Mouse (Mus musculus) forebrain, embryonic 14.5 days (tissue): ENCODE results near the gene Mroh2a. TPM values are rescaled to one million over a fixed set of nuclear protein-coding genes. Genes with fewer than 3 reads are reported as not detected.

Experiments used
- ATAC-seq: fragments of 200-750 bp; cut with Nextera tagmentation; 2 replicates; pipeline ENCODE4 v1.8.0; 2017; ENCODE audit warnings: mild to moderate bottlenecking, moderate library complexity
- DNase-seq: peaks from one replicate; pipeline ENCODE4 v3.0.0-alpha.2; 2015; ENCODE audit warnings: low spot score
- H3K27ac ChIP-seq: fragments of 300-500 bp; sonication (generic); 2 replicates; pipeline ENCODE4 v1.5.1; 2014; ENCODE audit warnings: low read depth, mild to moderate bottlenecking, control low read depth, low read length, moderate library complexity
- H3K27me3 ChIP-seq: fragments of 300-500 bp; sonication (generic); replicated peaks from 2 replicates; pipeline ENCODE4 v1.6.1; 2014; ENCODE audit warnings: low read length, control low read depth, mixed read lengths; ENCODE audit not compliant: control insufficient read depth, insufficient read depth
- H3K36me3 ChIP-seq: fragments of 300-500 bp; sonication (generic); 2 replicates; pipeline ENCODE4 v1.6.1; 2014; ENCODE audit warnings: low read length, control low read depth; ENCODE audit not compliant: control insufficient read depth, insufficient read depth
- H3K4me1 ChIP-seq: fragments of 300-500 bp; sonication (generic); 2 replicates; pipeline ENCODE4 v1.6.1; 2014; ENCODE audit warnings: antibody characterized with exemption, low read length, control low read depth; ENCODE audit not compliant: control insufficient read depth, insufficient read depth
- H3K4me2 ChIP-seq: fragments of 300-500 bp; sonication (generic); 2 replicates; pipeline ENCODE4 v1.6.1; 2014; ENCODE audit warnings: mild to moderate bottlenecking, control low read depth, low read length
- H3K4me3 ChIP-seq: fragments of 300-500 bp; sonication (generic); 2 replicates; pipeline ENCODE4 v1.5.1; 2014; ENCODE audit warnings: low read depth, low read length, control low read depth
- H3K9ac ChIP-seq: fragments of 300-500 bp; sonication (generic); 2 replicates; pipeline ENCODE4 v1.6.1; 2014; ENCODE audit warnings: mild to moderate bottlenecking, low read length, control low read depth, moderate library complexity
- H3K9me3 ChIP-seq: fragments of 300-500 bp; sonication (generic); replicated peaks from 2 replicates; pipeline ENCODE4 v1.6.1; 2016; ENCODE audit warnings: low read length, control low read depth, mixed read lengths; ENCODE audit not compliant: control insufficient read depth
- WGBS: fragments of 180-500 bp; shearing (Covaris S2); extraction: QIAGEN DNeasy Blood & Tissue Kit; methylation state at CpG from one replicate; pipeline ENCODE4 v1.1.7; 2014; 5-methylcytosine and 5-hydroxymethylcytosine counted together
- polyA plus RNA-seq: library from polyadenylated mRNA; unstranded; fragments of >200 nt; fragmentation: Nextera tagmentation; extraction: Ambion mirVana; gene quantifications from 2 replicates; pipeline ENCODE4 v1.2.1, GENCODE M21; 2014

Mroh2a gene
- polyA plus RNA-seq, 1 experiment from 2014 or later = 1.7 TPM

- H3K4me1 ChIP-seq = no peaks in the 10 kb centered on the region
- no peak for DNase-seq
- WGBS = 23% methylated on average over 1 of the region's 1 CpGs
- no peak overlapping the region for H3K4me3 ChIP-seq
- no peak overlapping the region for H3K4me2 ChIP-seq
- H3K27ac ChIP-seq = no peak overlapping the region
- H3K36me3 ChIP-seq = no peaks in the 10 kb centered on the region
- H3K9ac ChIP-seq = no peak overlapping the region
- no peaks in the 10 kb centered on the region for H3K27me3 ChIP-seq
- peaks cover 54% of the 10 kb centered on the region for H3K9me3 ChIP-seq
- no peak for ATAC-seq
Observed at GRCm38 (mm10) chr1:88294650-88295049, 67.9 kb downstream of the Mroh2a start.

DNA sequence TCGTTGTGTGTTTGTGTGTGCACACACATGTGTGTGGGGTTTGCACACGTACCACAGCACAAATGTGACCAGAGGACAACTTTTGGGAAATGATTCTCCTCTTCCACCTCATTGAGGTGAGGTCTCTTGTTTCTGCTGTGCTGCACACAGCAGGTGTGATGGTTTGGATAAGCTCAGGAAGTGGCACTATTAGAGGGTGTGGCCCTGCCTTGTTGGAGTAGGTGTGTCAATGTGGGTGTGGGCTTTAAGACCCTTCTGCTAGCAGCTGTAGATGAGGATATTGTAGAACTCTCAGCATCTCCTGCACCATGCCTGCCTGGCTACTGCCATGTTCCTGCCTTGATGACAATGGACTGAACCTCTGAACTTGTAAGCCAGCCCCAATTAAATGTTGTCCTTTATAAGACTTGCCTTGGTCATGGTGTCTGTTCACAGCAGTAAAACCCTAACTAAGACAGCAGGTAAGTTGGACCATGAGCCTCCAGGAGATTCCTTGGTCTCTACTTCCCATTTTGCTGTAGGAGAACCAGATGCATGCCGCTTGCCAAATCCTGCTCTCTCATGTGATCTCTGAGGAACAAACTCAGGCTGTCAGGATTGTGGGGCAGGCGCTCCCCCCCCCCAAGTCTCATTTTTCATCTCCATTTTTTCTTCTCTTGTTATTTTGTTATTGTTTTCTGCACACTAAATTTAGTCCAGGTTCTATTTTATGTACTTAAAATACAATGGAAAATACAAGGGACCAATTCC is 69.6 kb downstream of the Mroh2a start:
- Histone ChIP-seq H3K9me3 (peaks cover 54% of the 10 kb centered on the region), H3K4me1 (no peaks in the 10 kb centered on the region), H3K4me3 (no peak overlapping the region), H3K9ac (no peak overlapping the region), H3K36me3 (no peaks in the 10 kb centered on the region), H3K27ac (no peak overlapping the region), H3K4me2 (no peak overlapping the region), H3K27me3 (no peaks in the 10 kb centered on the region)
- 76% methylated on average over 4 of the region's 4 CpGs for WGBS
- ATAC-seq (peak; percentile 18; the same call in 1 of the 2 replicates), DNase-seq (no peak)

- no peak for DNase-seq
- Histone ChIP-seq H3K4me1 (no peaks in the 10 kb centered on the region), H3K27ac (no peak overlapping the region), H3K27me3 (no peaks in the 10 kb centered on the region), H3K36me3 (no peaks in the 10 kb centered on the region), H3K4me2 (no peak overlapping the region), H3K9me3 (peaks cover 51% of the 10 kb centered on the region), H3K4me3 (no peak overlapping the region), H3K9ac (no peak overlapping the region)
- no peak for ATAC-seq
- 67% methylated on average over 7 of the region's 7 CpGs for WGBS
Observed at GRCm38 (mm10) chr1:88297480-88298258, 70.9 kb downstream of the Mroh2a start.

- Histone ChIP-seq H3K4me2 (no peak overlapping the region), H3K4me1 (no peaks in the 10 kb centered on the region), H3K27ac (no peak overlapping the region), H3K4me3 (no peak overlapping the region), H3K27me3 (no peaks in the 10 kb centered on the region), H3K9ac (no peak overlapping the region), H3K9me3 (peaks cover 59% of the 10 kb centered on the region), H3K36me3 (no peaks in the 10 kb centered on the region)
- DNase-seq = no peak
- 63% methylated on average over 4 of the region's 4 CpGs for WGBS
- ATAC-seq = no peak
Observed at GRCm38 (mm10) chr1:88298686-88299528, 72.1 kb downstream of the Mroh2a start.

GRCm38 (mm10) chr1:88299529-88299945 is 72.8 kb downstream of the Mroh2a start:
- Histone ChIP-seq H3K4me1 (no peaks in the 10 kb centered on the region), H3K27ac (no peak overlapping the region), H3K36me3 (no peaks in the 10 kb centered on the region), H3K27me3 (no peaks in the 10 kb centered on the region), H3K9ac (no peak overlapping the region), H3K9me3 (peaks cover 65% of the 10 kb centered on the region), H3K4me2 (no peak overlapping the region), H3K4me3 (no peak overlapping the region)
- ATAC-seq (no peak), DNase-seq (no peak)
- 86% methylated on average over 2 of the region's 2 CpGs for WGBS

DNA sequence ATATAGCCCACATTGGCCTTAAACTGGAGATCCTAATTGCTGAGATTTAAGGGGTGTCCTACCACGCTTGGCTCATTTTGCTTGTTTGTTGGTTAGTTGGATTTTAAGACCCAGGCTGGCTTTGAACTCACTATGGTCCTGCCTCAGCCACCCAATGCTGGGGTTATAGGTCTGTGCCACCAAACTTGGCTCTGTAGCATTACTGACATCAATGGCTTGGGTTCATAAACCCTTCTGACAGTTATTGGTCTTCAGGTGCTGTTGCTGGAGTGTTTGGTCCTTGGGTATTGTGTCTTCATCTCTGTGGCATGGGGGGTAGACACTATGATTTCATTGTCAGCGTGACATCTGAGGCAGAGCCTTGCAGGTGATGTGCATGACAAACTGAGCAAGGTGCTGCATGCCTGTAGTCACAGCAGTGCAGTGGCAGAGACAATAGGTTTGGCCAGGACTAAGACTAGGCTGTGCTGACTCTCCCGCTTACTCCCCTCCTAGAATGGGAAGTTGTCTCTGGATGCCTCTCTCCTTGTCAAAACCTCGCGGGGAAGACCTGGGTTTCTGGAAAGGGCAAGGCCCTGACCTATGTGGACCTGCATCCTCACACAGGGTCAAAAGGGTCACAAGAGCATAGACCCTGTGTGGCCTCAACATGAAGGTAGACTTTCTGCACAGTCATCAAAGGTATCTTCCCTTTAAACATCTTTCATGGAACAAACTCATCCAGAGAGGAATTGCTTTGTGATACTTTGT is 73.7 kb downstream of the Mroh2a start:
- H3K9ac ChIP-seq = no peak overlapping the region
- 42% methylated on average over 5 of the region's 5 CpGs for WGBS
- H3K27ac ChIP-seq = no peak overlapping the region
- DNase-seq = no peak
- no peaks in the 10 kb centered on the region for H3K27me3 ChIP-seq
- H3K4me3 ChIP-seq = no peak overlapping the region
- ATAC-seq = 0 out of 2 replicates have a peak, but pooled peaks have one; percentile 22
- H3K4me1 ChIP-seq = no peaks in the 10 kb centered on the region
- H3K36me3 ChIP-seq = no peaks in the 10 kb centered on the region
- H3K4me2 ChIP-seq = no peak overlapping the region
- peaks cover 71% of the 10 kb centered on the region for H3K9me3 ChIP-seq

- Histone ChIP-seq H3K4me1 (no peaks in the 10 kb centered on the region), H3K9ac (no peak overlapping the region), H3K4me3 (no peak overlapping the region), H3K9me3 (peaks cover 71% of the 10 kb centered on the region), H3K4me2 (no peak overlapping the region), H3K27me3 (no peaks in the 10 kb centered on the region), H3K27ac (no peak overlapping the region), H3K36me3 (no peaks in the 10 kb centered on the region)
- ATAC-seq (0 out of 2 replicates have a peak, but pooled peaks have one; percentile 10), DNase-seq (no peak)
- WGBS = 71% methylated on average over 9 of the region's 9 CpGs
Observed at GRCm38 (mm10) chr1:88301121-88302014, 74.6 kb downstream of the Mroh2a start.
